Mouse (Mus musculus): Measurements from ENCODE around the gene Zcchc2.
A peak's percentile ranks its signal among the peaks of the same experiment; 100 is the strongest.

Gene Zcchc2

GRCm38 (mm10) chr1:106034776-106035175, 44.6 kb downstream of the Zcchc2 start:
- no peak for DNase-seq (ENCODE audit: low read depth, low spot score)

GRCm38 (mm10) chr1:106036861-106037599, 46.8 kb downstream of the Zcchc2 start:
- peak; percentile 78 for DNase-seq (ENCODE audit: low read depth, low spot score)

GRCm38 (mm10) chr1:106039326-106039725, 49.1 kb downstream of the Zcchc2 start:
- peak; percentile 16 for DNase-seq (ENCODE audit: low read depth, low spot score)

- DNase-seq (ENCODE audit: low read depth, low spot score) = no peak
These were observed 50.1 kb downstream of the Zcchc2 start for GRCm38 (mm10) chr1:106040271-106040670.

- peak; percentile 19 for DNase-seq (ENCODE audit: low read depth, low spot score)
These were observed 52.0 kb downstream of the Zcchc2 start for GRCm38 (mm10) chr1:106042221-106042620.

GRCm38 (mm10) chr1:106043053-106043820, 53.0 kb downstream of the Zcchc2 start:
- peak; percentile 94 for DNase-seq (ENCODE audit: low read depth, low spot score)

GRCm38 (mm10) chr1:106049036-106049435, 58.8 kb downstream of the Zcchc2 start:
- no peak for DNase-seq (ENCODE audit: low read depth, low spot score)

- no peak for DNase-seq (ENCODE audit: low read depth, low spot score)
These were observed 64.8 kb downstream of the Zcchc2 start for GRCm38 (mm10) chr1:106054978-106055377.

- DNase-seq (ENCODE audit: low read depth, low spot score) = no peak
These were observed 68.1 kb downstream of the Zcchc2 start for GRCm38 (mm10) chr1:106058355-106058754.

- peak; percentile 39 for DNase-seq (ENCODE audit: low read depth, low spot score)
These were observed 69.5 kb downstream of the Zcchc2 start for GRCm38 (mm10) chr1:106059516-106060277.

GRCm38 (mm10) chr1:106061185-106061910, 71.1 kb downstream of the Zcchc2 start:
- DNase-seq (ENCODE audit: low read depth, low spot score) = no peak

- no peak for DNase-seq (ENCODE audit: low read depth, low spot score)
These were observed 72.8 kb downstream of the Zcchc2 start for GRCm38 (mm10) chr1:106062891-106063590.

GRCm38 (mm10) chr1:106063591-106064170, 73.5 kb downstream of the Zcchc2 start:
- DNase-seq (ENCODE audit: low read depth, low spot score) = no peak

- no peak for DNase-seq (ENCODE audit: low read depth, low spot score)
These were observed 74.1 kb downstream of the Zcchc2 start for GRCm38 (mm10) chr1:106064291-106064690.

- DNase-seq (ENCODE audit: low read depth, low spot score) = no peak
These were observed 74.5 kb downstream of the Zcchc2 start for GRCm38 (mm10) chr1:106064711-106065110.

GRCm38 (mm10) chr1:106065679-106066078, 75.5 kb downstream of the Zcchc2 start:
- no peak for DNase-seq (ENCODE audit: low read depth, low spot score)

- DNase-seq (ENCODE audit: low read depth, low spot score) = no peak
These were observed 77.1 kb downstream of the Zcchc2 start for GRCm38 (mm10) chr1:106067306-106067705.

GRCm38 (mm10) chr1:106069867-106070543, 79.8 kb downstream of the Zcchc2 start:
- DNase-seq (ENCODE audit: low read depth, low spot score) = no peak

GRCm38 (mm10) chr1:106070814-106071213, 80.6 kb downstream of the Zcchc2 start:
- no peak for DNase-seq (ENCODE audit: low read depth, low spot score)
